Mouse (Mus musculus) forebrain, embryonic 13.5 days (tissue): Measurements from ENCODE around the gene Pax4. TPM values are rescaled to one million over a fixed set of nuclear protein-coding genes. Genes with fewer than 3 reads are reported as not detected.

ENCODE experiments used
- ATAC-seq: fragments of 200-750 bp; cut with Nextera tagmentation; 2 replicates; pipeline ENCODE4 v1.8.0; 2017
- H3K27ac ChIP-seq: fragments of 300-500 bp; sonication (generic); 2 replicates; pipeline ENCODE4 v1.5.1; 2015; ENCODE audit warnings: inconsistent platforms, mild to moderate bottlenecking, moderate library complexity
- H3K27me3 ChIP-seq: fragments of 300-500 bp; sonication (generic); 2 replicates; pipeline ENCODE4 v1.6.1; 2015; ENCODE audit warnings: mild to moderate bottlenecking, inconsistent platforms
- H3K36me3 ChIP-seq: fragments of 300-500 bp; sonication (generic); 2 replicates; pipeline ENCODE4 v1.6.1; 2015; ENCODE audit warnings: mild to moderate bottlenecking, inconsistent platforms; ENCODE audit not compliant: poor library complexity, severe bottlenecking
- H3K4me1 ChIP-seq: fragments of 300-500 bp; sonication (generic); 2 replicates; pipeline ENCODE4 v1.6.1; 2015; ENCODE audit warnings: inconsistent platforms
- H3K4me2 ChIP-seq: fragments of 300-500 bp; sonication (generic); 2 replicates; pipeline ENCODE4 v1.6.1; 2015; ENCODE audit warnings: inconsistent platforms, mild to moderate bottlenecking, moderate library complexity
- H3K4me3 ChIP-seq: fragments of 300-500 bp; sonication (generic); 2 replicates; pipeline ENCODE4 v1.5.1; 2015; ENCODE audit warnings: mild to moderate bottlenecking, inconsistent platforms
- H3K9ac ChIP-seq: fragments of 300-500 bp; sonication (generic); 2 replicates; pipeline ENCODE4 v1.6.1; 2015; ENCODE audit warnings: mild to moderate bottlenecking, inconsistent platforms
- H3K9me3 ChIP-seq: fragments of 300-500 bp; sonication (generic); replicated peaks from 2 replicates; pipeline ENCODE4 v1.6.1; 2016; ENCODE audit warnings: inconsistent platforms
- WGBS: fragments of 180-500 bp; shearing (Covaris S2); methylation state at CpG from one replicate; pipeline ENCODE4 v1.1.7; 2015; 5-methylcytosine and 5-hydroxymethylcytosine counted together
- polyA plus RNA-seq: library from polyadenylated mRNA; unstranded; fragments of >200 nt; fragmentation: Nextera tagmentation; extraction: Ambion mirVana; gene quantifications from 2 replicates; pipeline ENCODE4 v1.2.1, GENCODE M21; 2015

The Pax4 gene
- polyA plus RNA-seq, 1 experiment from 2014 or later: not detected

DNA sequence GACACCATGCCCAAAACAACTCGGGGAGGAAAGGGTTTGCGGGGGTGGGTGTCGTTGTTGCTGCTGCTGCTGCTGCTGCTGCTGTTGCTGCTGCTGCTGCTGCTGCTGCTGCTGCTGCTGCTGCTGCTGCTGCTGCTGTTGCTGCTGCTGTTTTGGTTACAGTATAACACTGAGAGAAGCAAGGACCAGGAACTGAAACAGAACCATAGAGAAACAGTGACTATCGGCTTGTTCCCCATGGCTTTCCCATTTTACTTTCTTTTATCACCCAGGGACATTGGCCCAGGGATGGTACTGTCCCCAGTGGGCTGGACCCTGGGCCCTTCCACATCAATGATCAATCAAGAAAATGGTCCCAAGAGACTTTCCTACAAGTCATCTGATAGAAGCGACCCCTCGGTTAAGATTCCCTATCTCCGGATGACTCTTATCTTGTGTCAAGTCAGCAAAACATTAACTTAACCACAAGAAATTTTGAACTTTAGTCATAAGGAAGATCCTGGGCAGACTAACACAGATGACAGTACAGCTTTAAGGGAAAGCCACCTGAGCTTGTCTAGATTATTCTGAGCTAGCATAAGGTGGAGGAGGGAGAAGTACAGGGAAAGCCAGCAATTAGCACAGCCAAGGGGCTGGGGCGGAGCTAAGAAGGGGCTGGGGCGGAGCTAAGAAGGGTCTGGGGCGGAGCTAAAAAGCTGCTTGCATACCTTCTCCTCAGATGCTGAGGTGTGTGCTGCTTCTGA lies 18.2 kb downstream of the Pax4 start:
- no peak for ATAC-seq
- Histone ChIP-seq H3K4me1 (0 out of 2 replicates have a peak, but pooled peaks cover 2% of the 10 kb centered on the region), H3K4me3 (no peak overlapping the region), H3K9me3 (no peaks in the 10 kb centered on the region), H3K36me3 (peaks cover 18% of the 10 kb centered on the region), H3K9ac (no peak overlapping the region), H3K27ac (no peak overlapping the region), H3K27me3 (no peaks in the 10 kb centered on the region), H3K4me2 (no peak overlapping the region)
- WGBS: 79% methylated on average over 10 of the region's 10 CpGs

DNA sequence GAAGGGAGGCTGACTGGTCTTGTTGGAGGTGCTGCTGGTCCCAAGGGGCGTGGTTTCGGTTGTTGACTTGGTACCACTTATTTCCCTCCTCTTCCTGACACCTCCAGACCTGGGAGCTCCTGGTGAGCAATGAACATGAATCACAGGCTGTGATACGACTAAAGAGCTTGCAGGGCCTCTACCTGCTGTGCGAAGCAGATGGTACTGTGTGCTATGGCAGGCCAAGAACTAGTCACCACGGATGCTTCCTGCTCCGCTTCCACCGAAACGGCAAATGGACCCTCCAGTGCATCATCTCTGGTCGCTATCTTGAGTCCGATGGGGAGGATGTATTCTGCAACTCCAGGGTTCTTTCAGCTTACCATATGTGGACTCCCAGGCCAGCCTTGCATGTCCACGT lies 19.3 kb downstream of the Pax4 start:
- Histone ChIP-seq H3K27me3 (no peaks in the 10 kb centered on the region), H3K36me3 (peaks cover 28% of the 10 kb centered on the region), H3K4me3 (no peak overlapping the region), H3K4me2 (no peak overlapping the region), H3K27ac (no peak overlapping the region), H3K9me3 (no peaks in the 10 kb centered on the region), H3K9ac (no peak overlapping the region), H3K4me1 (peaks cover 6% of the 10 kb centered on the region)
- ATAC-seq: no peak
- 92% methylated on average over 11 of the region's 11 CpGs for WGBS

DNA sequence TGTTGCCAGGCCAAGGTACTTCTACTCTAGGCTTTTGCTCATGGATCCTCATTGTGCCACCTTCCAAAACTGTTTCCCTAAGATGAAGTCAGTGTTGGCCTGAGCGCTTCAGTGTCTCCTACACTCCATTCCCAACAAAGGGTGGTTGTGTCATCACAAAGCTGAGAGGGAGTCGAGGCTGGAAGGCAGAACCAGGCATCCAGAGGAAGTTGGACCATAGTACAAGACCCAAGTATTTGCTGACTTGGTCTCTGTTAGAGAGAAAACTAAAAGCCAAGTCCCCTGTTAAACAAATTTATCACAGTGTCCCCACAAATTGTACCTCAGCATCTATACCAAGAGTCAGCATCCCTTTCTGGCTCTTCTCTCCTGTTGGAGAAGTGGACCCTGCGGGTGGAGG lies 20.9 kb downstream of the Pax4 start, which contains the start of gene Gcc1:
Gene Gcc1 (minus strand): TSS at position 101 of the 400 bp plus-strand sequence.
- H3K4me2 ChIP-seq: no peak within 1 kb of the TSS
- no peaks in the 10 kb centered on the region for H3K27me3 ChIP-seq
- H3K4me3 ChIP-seq: no peak within 1 kb of the TSS
- no peak within 1 kb of the TSS for H3K27ac ChIP-seq
- peaks cover 28% of the 10 kb centered on the region for H3K36me3 ChIP-seq
- 95% methylated on average over 3 of the region's 3 CpGs for WGBS
- H3K4me1 ChIP-seq: peaks cover 14% of the 10 kb centered on the region
- no peaks in the 10 kb centered on the region for H3K9me3 ChIP-seq
- H3K9ac ChIP-seq: no peak within 1 kb of the TSS
- ATAC-seq: no peak

DNA sequence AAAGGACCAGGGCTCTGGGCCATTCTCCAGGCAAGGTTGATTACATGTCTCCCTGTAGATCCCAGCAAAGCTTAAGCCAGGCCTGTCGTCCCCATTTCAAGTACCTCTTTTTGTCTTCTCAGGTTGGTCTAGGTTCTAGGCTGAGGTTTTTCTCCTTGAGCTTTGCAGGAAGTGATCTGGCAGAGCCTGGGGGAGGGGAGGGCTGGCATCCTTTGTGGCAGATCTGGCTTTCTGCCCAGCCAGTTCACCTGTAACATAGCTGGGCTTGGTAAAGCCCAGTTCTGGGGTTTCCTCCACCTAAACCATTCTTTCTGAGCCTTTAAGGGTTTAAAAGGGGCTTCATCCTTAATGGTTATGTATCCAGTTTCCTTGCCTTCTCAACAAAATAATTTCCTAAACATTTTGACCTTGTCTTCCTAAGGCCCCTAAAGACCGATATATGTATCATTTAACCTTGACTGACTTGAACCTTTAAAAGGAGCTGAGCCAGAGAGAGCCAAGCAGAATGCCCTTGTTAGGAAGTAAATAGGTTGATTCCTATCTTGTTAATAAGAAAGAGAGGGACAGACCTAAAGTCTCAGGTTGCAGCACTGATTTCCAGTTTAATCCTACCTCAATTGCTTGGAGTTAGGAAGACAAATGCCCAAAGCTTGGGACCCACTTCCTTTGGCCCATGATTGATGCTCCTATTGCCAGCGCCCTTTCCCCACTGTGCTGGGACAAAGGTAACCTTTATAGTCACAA lies 21.9 kb downstream of the Pax4 start, which contains the start of gene Fscn3:
Gene Fscn3 (plus strand): TSS at position 694 of the 744 bp plus-strand sequence.
- no peak within 1 kb of the TSS for H3K9ac ChIP-seq
- 69% methylated on average over 3 of the region's 3 CpGs for WGBS

DNA sequence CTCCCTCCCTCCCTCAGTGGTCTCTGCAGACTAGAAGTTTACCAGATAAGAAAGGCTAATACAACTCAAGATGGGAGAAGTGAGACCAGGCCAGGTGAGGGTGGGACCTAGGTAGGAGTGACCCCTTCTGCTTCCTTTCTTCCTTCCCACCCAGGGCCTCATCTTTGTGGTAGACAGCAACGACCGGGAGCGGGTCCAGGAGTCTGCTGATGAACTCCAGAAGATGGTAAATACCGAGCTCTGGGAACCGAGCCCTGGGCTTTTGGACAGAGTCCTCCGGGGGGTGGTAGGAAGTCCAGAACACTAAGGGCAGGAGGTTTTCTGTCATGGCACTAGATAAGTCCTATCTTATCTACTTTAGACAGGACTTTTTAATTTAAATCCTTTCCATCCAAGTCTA lies 24.1 kb downstream of the Pax4 start:
- Histone ChIP-seq H3K4me2 (peak overlapping the region; percentile 73), H3K9me3 (no peaks in the 10 kb centered on the region), H3K27ac (no peak overlapping the region), H3K9ac (no peak overlapping the region), H3K27me3 (no peaks in the 10 kb centered on the region), H3K4me3 (no peak overlapping the region), H3K36me3 (peaks cover 28% of the 10 kb centered on the region), H3K4me1 (peaks cover 32% of the 10 kb centered on the region)
- ATAC-seq: no peak
- WGBS: 96% methylated on average over 6 of the region's 6 CpGs

More for the DNA sequence above, 21.9 kb downstream of the Pax4 start, which contains the start of gene Fscn3:
- Histone ChIP-seq H3K36me3 (peaks cover 28% of the 10 kb centered on the region), H3K27ac (no peak within 1 kb of the TSS), H3K4me3 (no peak within 1 kb of the TSS), H3K4me1 (peaks cover 14% of the 10 kb centered on the region), H3K9me3 (no peaks in the 10 kb centered on the region), H3K27me3 (no peaks in the 10 kb centered on the region), H3K4me2 (no peak within 1 kb of the TSS)
- ATAC-seq: no peak

DNA sequence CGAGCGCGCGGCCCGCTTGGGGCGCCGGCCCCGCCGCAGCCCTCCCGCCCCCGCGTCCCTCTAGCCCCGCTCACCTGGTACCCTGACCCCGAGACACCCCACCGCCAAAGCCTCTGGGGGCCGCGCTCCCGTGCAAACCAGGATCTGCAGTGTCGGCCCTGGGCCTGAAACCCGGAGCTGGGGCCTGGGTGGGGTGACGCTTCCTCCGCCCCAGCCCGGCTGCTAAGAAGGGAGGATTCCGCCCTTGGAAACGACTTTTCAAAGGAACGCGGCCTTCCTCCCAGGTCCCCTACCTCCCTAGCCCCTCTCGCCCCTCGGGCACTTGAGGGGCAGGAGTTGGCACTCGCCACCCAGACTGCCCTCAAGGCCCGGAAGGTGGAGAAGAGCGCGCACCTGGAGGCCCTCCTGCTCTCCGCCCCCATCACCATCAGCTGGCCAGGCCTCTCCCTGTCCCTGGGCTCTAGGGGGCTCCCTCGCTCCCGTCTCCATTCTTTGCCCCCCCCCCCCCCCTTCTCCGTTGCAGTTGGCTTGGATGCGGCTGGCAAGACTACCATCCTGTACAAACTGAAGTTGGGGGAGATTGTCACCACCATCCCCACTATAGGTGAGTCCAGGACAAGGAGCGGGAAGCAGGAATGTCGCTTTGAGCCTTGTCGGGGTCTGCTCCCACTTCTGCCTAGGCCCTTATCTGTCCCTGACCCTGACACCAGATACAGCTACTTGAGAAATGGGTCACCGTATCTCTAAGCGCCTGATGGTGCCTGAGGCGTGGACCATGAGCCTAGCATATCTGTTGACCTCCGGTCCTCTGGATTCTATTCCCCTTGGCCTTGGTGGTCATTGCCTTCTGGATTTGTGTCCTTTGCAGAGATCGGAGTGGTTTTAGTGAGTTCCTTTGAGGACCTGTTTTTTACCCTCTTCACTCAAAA lies 25.1 kb downstream of the Pax4 start:
- 15% methylated on average over 31 of the region's 46 CpGs for WGBS
- H3K9me3 ChIP-seq: no peaks in the 10 kb centered on the region
- H3K4me2 ChIP-seq: peak overlapping the region; percentile 73
- no peaks in the 10 kb centered on the region for H3K27me3 ChIP-seq
- H3K36me3 ChIP-seq: peaks cover 30% of the 10 kb centered on the region
- peak overlapping the region; percentile 96 for H3K9ac ChIP-seq
- H3K4me1 ChIP-seq: peaks cover 39% of the 10 kb centered on the region
- peak overlapping the region; percentile 91 for H3K4me3 ChIP-seq
- peak overlapping the region; percentile 75 for H3K27ac ChIP-seq
- ATAC-seq: peak; percentile 52

DNA sequence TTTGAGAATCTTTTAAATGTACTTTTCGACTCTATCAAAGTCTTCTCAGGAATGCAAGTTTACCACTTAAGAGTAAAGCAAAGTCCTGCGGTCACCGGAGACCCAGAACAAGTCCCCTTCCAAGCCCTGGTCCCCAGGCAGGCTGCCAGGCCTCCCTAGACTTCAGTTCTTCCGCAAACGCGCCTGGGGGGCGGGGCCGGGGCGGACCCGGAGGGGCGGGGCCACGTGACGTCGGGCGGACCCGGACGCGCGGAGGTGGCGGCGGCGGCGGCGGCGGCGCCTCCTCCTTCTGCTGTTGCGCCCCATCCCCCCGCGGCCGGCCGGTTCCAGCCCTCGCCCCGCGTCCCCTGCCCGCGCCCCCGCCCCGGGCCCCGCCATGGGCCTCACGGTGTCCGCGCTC lies 25.8 kb downstream of the Pax4 start, which contains the start of gene Arf5:
Gene Arf5 (plus strand): TSS at position 248 of the 400 bp plus-strand sequence.
- Histone ChIP-seq H3K27ac (peak within 1 kb of the TSS; percentile 75), H3K4me2 (peak within 1 kb of the TSS; percentile 73), H3K9ac (peak within 1 kb of the TSS; percentile 96), H3K4me1 (peaks cover 39% of the 10 kb centered on the region), H3K9me3 (no peaks in the 10 kb centered on the region), H3K36me3 (peaks cover 36% of the 10 kb centered on the region), H3K4me3 (peak within 1 kb of the TSS; percentile 91), H3K27me3 (no peaks in the 10 kb centered on the region)
- ATAC-seq: peak; percentile 82
- under 1% methylated on average over 30 of the region's 42 CpGs for WGBS

DNA sequence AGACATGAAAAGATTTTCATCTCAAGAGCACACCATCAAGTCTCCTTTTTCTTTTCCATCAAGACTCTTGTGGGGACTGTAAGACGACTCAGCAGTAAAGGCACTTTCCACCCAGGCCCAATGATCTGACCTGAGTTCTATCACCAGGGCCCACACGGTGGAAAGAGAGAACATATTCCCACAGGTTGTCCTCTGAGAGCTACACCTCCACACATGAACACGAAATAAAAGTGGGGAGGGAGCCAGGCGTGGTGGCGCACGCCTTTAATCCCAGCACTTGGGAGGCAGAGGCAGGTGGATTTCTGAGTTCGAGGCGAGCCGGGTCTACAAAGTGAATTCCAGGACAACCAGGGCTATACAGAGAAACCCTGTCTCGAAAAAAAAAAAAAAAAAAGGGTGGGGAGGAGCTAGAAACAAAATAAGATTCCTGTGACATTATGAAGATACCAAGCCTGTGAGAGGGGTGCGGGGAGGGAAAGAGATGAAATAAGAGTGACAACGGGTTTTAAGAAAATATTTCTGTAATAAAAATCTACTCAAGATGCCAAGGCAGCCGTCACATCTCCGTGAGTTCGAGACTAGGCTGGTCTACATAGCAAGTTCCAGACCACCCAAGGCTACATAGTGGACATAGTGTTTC lies 26.4 kb downstream of the Pax4 start:
- WGBS: 73% methylated on average over 15 of the region's 15 CpGs
- Histone ChIP-seq H3K9me3 (no peaks in the 10 kb centered on the region), H3K4me2 (peak overlapping the region; percentile 73), H3K9ac (no peak overlapping the region), H3K27me3 (no peaks in the 10 kb centered on the region), H3K4me1 (peaks cover 39% of the 10 kb centered on the region), H3K36me3 (peaks cover 36% of the 10 kb centered on the region), H3K27ac (peak overlapping the region; percentile 75; the same call in 1 of the 2 replicates), H3K4me3 (peak overlapping the region; percentile 91; the same call in 1 of the 2 replicates)
- no peak; the same call in 1 of the 2 replicates for ATAC-seq

DNA sequence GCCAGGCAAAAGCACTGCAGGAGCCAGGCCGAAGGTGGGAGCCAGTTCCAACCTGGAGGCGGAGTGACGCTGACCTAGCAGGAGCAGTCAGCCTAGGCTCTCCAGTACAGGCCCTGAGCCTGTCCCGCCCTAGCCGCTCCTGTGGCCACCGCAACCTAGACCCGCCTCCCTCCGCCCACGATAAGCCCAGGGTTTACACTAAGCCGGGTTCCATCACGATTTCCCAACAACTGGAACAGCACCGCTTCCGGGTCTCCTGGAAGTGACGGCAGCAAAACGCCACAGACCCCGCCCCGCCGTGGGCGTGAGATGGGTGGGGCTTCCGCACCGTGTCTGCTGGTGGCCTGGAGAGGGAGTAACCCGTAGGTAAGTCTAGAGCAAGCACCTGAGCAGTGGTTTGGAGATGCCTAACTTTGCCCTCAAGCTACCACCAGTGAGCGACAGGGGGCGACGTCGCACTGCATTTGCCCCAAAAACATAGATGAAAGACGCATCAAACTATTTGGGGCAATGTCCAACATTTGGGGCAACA lies 27.6 kb downstream of the Pax4 start:
- peak overlapping the region; percentile 74 for H3K9ac ChIP-seq
- peaks cover 39% of the 10 kb centered on the region for H3K4me1 ChIP-seq
- H3K4me3 ChIP-seq: peak overlapping the region; percentile 64
- H3K27ac ChIP-seq: no peak overlapping the region
- under 1% methylated on average over 27 of the region's 27 CpGs for WGBS
- no peaks in the 10 kb centered on the region for H3K9me3 ChIP-seq
- no peaks in the 10 kb centered on the region for H3K27me3 ChIP-seq
- peaks cover 42% of the 10 kb centered on the region for H3K36me3 ChIP-seq
- peak overlapping the region; percentile 98 for H3K4me2 ChIP-seq
- peak; percentile 86 for ATAC-seq

DNA sequence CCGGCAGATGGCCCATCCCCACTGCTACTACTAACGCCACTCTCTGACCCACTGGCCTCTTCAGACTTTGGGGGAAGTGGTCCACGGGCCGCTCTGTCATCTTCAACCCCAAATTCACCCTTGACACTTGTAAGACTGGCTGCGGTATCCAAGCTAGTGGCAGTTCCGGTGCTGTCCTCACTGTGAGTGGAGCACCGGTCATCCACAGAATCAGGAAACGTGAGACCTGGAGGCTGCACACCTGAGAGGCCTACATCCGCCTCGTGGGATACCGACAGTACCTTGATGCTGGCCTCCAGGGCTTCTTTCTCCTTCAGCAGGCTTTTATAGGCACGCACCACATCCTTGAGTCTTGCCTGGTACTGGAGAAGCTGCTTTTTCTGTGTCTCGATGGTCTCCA lies 28.3 kb downstream of the Pax4 start:
- Histone ChIP-seq H3K4me1 (peaks cover 35% of the 10 kb centered on the region), H3K27me3 (no peaks in the 10 kb centered on the region), H3K9ac (peak overlapping the region; percentile 74), H3K4me3 (peak overlapping the region; percentile 64), H3K4me2 (peak overlapping the region; percentile 98), H3K27ac (no peak overlapping the region), H3K9me3 (no peaks in the 10 kb centered on the region), H3K36me3 (peaks cover 43% of the 10 kb centered on the region)
- no peak for ATAC-seq
- 24% methylated on average over 13 of the region's 13 CpGs for WGBS

DNA sequence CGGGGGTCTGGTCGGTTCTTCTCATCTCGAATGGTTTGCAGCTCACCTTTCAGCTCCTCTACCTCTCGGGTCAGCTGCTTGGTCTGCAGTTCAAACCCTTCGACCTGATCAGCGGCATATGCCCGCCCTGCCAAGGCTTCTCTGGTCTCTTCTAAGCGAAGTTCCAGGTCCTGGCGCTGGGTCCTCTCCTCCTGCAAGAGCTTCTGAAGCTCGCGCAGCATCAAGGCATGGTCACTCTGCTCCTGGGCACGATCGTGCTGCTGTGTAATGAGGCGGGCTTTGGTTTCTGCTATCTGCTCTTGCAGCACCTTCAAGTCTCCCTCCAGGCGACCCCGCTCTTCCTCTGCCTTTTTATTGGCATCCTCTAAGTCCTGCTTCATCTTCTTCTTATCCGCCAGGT lies 28.8 kb downstream of the Pax4 start:
- Histone ChIP-seq H3K27ac (no peak overlapping the region), H3K4me3 (peak overlapping the region; percentile 64), H3K4me2 (peak overlapping the region; percentile 98), H3K27me3 (no peaks in the 10 kb centered on the region), H3K4me1 (peaks cover 35% of the 10 kb centered on the region), H3K9me3 (no peaks in the 10 kb centered on the region), H3K9ac (peak overlapping the region; percentile 74), H3K36me3 (peaks cover 43% of the 10 kb centered on the region)
- ATAC-seq: no peak
- 87% methylated on average over 17 of the region's 17 CpGs for WGBS
